Mouse (Mus musculus): ENCODE measurements around the gene Hivep3.

DNA sequence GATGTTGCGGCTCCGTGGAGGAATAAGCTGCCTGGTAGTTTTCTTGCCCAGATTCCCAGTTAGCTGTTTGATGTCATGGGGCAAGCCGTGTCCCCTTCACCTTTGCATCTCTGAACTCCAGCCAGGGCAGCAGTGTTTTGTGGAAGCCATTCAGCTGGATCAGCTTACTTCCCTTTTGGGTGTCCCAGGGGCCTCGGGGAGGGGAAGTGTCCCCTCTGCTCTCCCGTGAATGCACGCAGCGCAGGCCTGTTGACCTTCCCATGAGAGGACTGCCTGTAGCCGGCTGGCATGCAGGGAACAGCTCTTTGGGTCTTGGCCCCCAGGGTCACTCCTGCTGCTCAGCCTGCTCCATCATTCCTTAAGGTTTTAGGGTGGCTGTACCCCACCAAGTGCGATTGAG is 320.6 kb downstream of the Hivep3 start:
- TF ChIP-seq CTCF (IDR thresholded peaks at IDR 0.05; ENCODE audit: borderline replicate concordance, extremely low read depth, insufficient read depth, insufficient read length), result no peak
- no peak for TF ChIP-seq POLR2A (IDR thresholded peaks at IDR 0.05; ENCODE audit: borderline replicate concordance, extremely low read depth, insufficient read depth, insufficient read length, poor library complexity, severe bottlenecking)
